Mouse (Mus musculus) B cell, adult (primary cell): ENCODE results near the gene Pde4c. TPM values are rescaled to one million over a fixed set of nuclear protein-coding genes. Genes with fewer than 3 reads are reported as not detected.

Source experiments
- total RNA-seq: library from RNA; stranded (reverse); gene quantifications from 4 replicates; pipeline ENCODE4 v1.2.4, GENCODE M21; 2023; ENCODE audit not compliant: inconsistent age

The Pde4c gene
- total RNA-seq = 2.7 to 6.0 TPM (median 3.9 TPM) in 4 replicates

DNA sequence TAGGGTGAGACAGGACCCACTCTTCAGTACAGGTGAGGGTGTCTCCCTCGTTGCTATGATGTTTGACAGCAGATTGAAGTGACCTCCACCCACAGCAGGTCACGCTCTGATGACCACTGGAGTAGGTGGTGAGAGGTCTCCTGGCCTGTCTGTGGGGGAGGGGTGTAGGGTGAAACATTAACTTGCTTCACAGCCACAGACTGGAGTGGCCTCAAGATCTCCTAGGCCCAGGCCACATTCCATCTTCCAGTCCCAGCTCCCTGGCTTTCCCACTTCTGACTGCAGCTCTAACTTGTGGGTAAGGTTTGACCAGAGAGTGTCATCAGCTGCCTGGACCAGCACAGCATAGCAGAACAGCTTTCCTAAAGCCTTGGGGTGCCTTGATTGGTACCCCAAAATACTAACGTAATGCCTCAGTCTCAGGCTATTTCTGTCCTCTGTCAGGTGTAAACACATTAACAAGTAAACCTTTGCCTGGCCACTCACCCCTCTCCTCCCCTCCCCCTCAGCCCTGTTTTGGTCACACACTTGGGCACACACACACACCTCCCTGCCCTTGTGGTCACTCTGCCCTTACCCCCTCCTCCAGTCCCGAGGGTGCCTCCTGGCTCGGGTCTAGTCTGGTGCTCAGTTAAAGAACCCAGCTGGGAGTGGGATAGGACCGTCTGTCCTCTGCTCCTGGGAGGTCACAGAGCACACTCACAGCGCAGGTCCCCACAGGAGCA lies at the start of gene Pde4c:
Gene Pde4c (plus strand): TSS at position 235 of the 725 bp plus-strand sequence.

DNA sequence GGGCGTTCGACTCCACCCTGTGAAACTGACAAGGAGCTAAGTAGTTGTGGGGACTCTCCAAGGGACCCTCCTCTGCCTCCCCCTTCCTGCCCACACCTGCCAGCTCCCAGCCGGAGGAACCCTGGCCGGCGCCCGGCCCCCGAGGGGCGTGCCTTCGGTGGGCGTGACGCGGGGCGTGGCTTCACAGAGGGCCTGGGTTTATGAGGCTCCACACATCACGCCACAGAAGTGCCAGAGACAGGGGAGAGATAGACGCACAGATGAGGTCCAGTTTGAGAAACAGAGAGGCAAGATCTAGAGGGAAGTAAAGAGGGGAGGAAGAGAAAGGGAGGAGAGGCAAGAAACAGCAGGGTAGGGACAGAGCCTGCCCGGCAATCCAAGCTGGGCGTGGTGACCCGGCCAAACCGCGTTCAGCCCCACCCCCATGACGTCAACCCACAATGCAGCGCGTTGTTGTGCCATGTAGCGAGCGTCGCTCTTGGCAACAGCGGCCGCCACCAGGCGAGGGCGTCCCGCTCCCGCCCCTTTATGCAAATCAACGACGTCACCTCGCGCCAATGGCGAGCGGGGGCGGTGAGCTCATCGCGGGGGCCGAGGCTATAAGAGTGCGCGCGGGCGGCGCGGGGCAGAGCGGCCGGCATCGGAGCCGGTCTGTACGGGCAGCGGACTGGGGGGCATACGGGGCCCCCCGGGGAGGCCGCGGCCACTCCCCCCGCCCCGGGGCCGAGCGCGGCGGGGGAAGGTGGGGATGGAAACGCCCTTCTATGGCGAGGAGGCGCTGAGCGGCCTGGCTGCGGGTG lies 25.0 kb upstream of the Pde4c start, which contains the start of gene Jund:
Gene Jund (plus strand): TSS at position 640 of the 800 bp plus-strand sequence.

DNA sequence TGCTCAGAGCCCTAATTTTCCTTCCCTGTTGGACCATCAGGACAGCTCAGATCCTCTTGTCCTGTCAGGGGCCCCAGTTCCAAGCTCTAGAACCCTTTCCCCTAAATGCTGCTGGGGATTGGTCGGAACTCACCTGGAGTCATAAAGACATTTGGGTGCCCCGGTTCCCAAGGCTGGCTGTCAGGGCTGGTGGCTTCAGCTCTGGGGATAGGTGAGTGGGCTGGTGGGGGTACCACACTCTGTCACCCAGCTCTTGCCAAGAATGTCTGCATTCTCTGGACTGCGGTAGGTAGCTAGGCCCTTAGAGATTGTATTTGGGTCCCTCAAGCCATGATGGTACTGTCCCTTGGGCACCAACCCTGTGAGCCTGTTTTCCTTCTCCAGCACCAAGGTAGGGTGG lies 20.2 kb upstream of the Pde4c start, which contains the start of gene Iqcn:
Gene Iqcn (plus strand): TSS at position 171 of the 400 bp plus-strand sequence.

DNA sequence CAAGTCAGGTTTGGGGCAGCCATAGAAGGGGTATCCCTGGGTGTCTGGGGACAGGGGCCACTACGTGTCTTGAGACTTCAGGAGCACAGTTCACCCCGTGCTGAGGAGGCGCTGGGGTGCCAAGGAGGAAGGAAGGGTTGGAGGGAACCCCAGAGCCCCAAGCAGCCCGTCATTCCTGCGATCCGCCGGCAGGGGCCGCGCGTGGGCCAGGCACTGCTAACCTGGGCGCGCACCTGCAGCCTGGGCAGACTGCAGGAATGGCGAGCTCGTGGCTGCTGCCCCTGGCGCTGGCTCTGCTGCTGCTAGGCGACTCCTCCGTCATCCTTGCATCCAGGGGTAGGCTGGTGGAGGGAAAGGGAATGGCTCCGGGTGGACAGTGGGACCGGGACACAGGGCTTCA lies 5.2 kb upstream of the Pde4c start, which contains the start of gene Gm3336:
Gene Gm3336 (plus strand): TSS at position 247 of the 400 bp plus-strand sequence.

DNA sequence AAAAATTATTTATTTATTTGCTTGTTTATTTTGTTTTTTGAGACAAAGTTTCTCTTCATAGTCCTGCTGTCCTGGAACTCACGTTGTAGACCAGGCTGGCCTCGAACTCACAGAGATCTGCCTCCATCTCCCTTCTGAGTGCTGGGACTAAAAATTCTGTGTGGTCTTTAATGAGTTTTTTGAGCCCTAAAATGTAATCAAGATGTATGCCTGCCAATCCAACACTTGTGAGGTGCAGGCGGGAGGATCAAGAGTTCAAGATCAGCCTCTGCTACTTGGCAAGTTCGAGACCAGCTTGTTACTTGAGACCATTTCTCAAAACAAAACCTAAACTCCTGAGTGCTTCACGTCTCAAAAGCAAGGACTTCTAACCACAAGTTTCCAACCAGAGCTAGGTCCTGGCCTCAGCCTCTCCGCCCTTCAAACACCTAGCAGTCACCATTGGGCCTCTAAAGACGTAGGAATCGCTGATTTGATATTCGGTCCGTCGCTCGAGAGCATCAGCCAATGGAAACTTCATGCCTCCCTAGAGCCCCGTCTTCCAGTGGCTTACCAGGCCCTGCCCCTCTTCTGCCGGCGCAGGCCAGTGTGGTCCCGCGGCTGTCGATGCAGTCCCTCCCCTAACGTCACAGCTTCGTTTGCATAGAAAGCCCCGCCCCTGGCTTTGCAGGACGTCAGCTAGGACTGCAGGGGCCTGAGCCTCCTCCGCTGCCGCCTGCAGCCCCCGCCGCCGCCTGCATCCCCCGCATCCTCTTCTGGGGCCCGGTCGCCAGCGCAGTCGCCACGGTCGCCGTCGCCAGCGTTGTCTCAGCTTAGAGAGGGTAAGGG lies 30.7 kb downstream of the Pde4c start, which contains the start of gene Rab3a:
Gene Rab3a (plus strand): TSS at position 637 of the 828 bp plus-strand sequence.

DNA sequence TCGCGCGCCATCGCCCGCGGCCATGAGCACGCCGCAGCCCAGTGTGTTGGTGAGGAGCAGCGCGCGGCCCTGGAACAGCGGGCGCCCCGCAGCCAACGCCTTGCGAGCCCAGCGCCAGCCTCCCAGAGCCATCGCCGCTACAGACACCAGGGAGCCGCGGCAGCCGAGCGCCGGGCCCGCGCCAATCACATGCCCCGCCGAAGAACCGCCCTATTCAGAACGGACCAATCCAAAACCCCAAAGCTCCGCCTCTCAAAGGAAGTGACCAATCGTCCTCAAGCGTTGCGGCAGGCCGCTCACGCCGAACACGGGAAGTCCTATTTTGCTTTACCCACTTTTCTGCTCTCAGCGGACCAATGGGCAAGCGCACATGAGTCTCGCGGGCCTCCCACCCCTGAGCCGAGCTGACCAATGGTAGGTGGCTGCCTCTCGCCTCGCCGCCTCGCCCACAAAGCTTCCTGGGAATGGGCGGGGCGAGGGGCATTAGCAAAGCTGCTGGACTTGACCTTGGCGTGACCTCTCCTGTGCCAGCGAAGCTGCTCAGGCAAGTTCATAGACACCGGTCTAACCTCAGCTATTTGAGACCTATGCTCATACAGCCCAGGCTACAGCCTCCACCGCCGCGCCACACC lies 37.4 kb downstream of the Pde4c start, which contains the start of gene Mpv17l2:
Gene Mpv17l2 (minus strand): TSS at position 172 of the 632 bp plus-strand sequence.

DNA sequence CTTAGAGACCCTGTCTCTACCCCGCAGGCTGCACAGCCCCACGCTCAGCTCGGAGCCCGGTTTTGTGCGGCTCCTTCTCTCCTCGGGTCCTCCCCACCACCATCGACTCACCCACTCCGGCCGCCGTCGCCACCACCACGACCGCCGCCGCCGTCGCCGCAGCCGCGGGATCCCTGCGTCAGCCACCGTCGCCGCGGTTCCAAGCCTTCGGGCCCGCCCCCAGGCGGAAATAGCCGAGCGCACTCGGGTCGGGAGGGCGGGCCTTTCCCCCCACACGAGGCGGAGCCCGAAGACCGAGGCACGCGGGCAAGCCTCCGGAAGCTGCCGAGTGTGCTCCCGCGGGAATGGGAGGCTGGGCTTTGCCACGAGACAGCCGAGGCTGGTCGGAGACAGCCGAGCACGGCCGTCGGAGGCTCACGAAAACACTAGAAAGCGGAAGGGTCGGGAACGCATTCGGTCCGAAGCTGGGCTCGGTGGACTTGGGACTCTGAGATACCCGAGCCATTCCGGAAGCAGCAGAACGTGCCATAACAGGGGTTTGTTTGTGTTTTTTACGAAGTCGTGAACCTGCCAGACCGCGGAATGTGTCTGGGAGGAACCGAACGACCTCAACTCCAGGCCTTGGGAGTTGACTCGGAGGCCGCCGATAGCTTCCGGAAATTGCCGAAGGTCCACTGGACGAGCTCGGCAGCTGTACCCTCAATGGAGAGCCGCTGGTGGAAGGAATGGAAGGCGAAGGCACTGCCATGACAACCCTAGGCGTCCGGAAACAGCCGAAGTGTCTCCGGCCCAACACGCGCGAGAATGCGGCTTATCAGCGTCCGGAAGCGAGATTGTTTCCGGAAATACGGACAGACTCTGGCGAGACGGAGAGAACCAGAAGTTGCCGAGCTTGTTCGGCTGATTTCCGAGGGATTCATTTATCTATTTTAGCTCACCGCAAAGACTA lies 53.2 kb downstream of the Pde4c start, which contains the start of gene Pik3r2:
Gene Pik3r2 (minus strand): TSS at position 218 of the 949 bp plus-strand sequence.

Other genes starting within 250 kb of the Pde4c start
- gene Klhl26, start 246.8 kb upstream of the Pde4c start, total RNA-seq = 7.3 to 8.5 TPM (median 7.7 TPM) in 4 replicates
- gene Tmem59l, start 236.4 kb upstream of the Pde4c start, total RNA-seq = not detected in 4 replicates
- 1.4 TPM in 1 of 4 replicates, not detected in the others for gene Crlf1, start 230.6 kb upstream of the Pde4c start, total RNA-seq
- gene Rex1bd, start 217.0 kb upstream of the Pde4c start, total RNA-seq = 28.9 to 47.2 TPM (median 37.2 TPM) in 4 replicates
- 2,371 to 2,974 TPM (median 2,811 TPM) in 4 replicates for gene Uba52, start 212.9 kb upstream of the Pde4c start, total RNA-seq
- 246 to 268 TPM (median 258 TPM) in 4 replicates for gene Fkbp8, start 196.0 kb upstream of the Pde4c start, total RNA-seq
- gene Kxd1, start 195.8 kb upstream of the Pde4c start, total RNA-seq = 54.8 to 67.2 TPM (median 60.8 TPM) in 4 replicates
- 27.0 to 37.0 TPM (median 32.5 TPM) in 4 replicates for gene Ell, start 184.3 kb upstream of the Pde4c start, total RNA-seq
- 95.3 to 112 TPM (median 100 TPM) in 4 replicates for gene Isyna1, start 129.3 kb upstream of the Pde4c start, total RNA-seq
- 61.1 to 68.9 TPM (median 66.7 TPM) in 4 replicates for gene Ssbp4, start 114.8 kb upstream of the Pde4c start, total RNA-seq
- gene Lrrc25, start 107.6 kb upstream of the Pde4c start, total RNA-seq = 4.0 to 6.8 TPM (median 5.4 TPM) in 4 replicates
- not detected in 4 replicates for gene Gdf15, start 91.3 kb upstream of the Pde4c start, total RNA-seq
- 7.3 to 13.8 TPM (median 11.9 TPM) in 4 replicates for gene Pgpep1, start 63.3 kb upstream of the Pde4c start, total RNA-seq
- gene Lsm4, start 50.5 kb upstream of the Pde4c start, total RNA-seq = 110 to 142 TPM (median 130 TPM) in 4 replicates
- 2,155 to 2,567 TPM (median 2,406 TPM) in 4 replicates for gene Jund, start 24.8 kb upstream of the Pde4c start, total RNA-seq
- 40.3 to 68.5 TPM (median 46.5 TPM) in 4 replicates for gene Iqcn, start 20.3 kb upstream of the Pde4c start, total RNA-seq
- 0.87 to 2.4 TPM in 2 of 4 replicates, not detected in the others for gene Gm3336, start 5.2 kb upstream of the Pde4c start, total RNA-seq
- gene Rab3a, start 31.0 kb downstream of the Pde4c start, total RNA-seq = 8.1 to 11.7 TPM (median 10.3 TPM) in 4 replicates
- 23.5 to 28.2 TPM (median 25.8 TPM) in 4 replicates for gene Mpv17l2, start 37.2 kb downstream of the Pde4c start, total RNA-seq
- 23.1 to 25.4 TPM (median 24.1 TPM) in 4 replicates for gene Pik3r2, start 53.0 kb downstream of the Pde4c start, total RNA-seq
- 195 to 225 TPM (median 218 TPM) in 4 replicates for gene Mast3, start 81.3 kb downstream of the Pde4c start, total RNA-seq
- 0.70 to 2.7 TPM (median 1.5 TPM) in 4 replicates for gene Il12rb1, start 84.7 kb downstream of the Pde4c start, total RNA-seq
- gene Arrdc2, start 116.0 kb downstream of the Pde4c start, total RNA-seq = 19.3 to 21.0 TPM (median 20.2 TPM) in 4 replicates
- gene Kcnn1, start 139.5 kb downstream of the Pde4c start, total RNA-seq = 0.15 to 0.18 TPM in 2 of 4 replicates, not detected in the others
- gene Ccdc124, start 150.2 kb downstream of the Pde4c start, total RNA-seq = 36.9 to 45.2 TPM (median 43.9 TPM) in 4 replicates
- gene Slc5a5, start 169.0 kb downstream of the Pde4c start, total RNA-seq = not detected in 4 replicates
- 4,077 to 4,166 TPM (median 4,161 TPM) in 4 replicates for gene Rpl18a, start 173.7 kb downstream of the Pde4c start, total RNA-seq
- 54.1 to 74.7 TPM (median 67.4 TPM) in 4 replicates for gene Map1s, start 182.2 kb downstream of the Pde4c start, total RNA-seq